11 mouse cellular contexts compared by ENCODE assay signal in genomic region chr5:16024626-16025417, GRCm38 (mm10).
DNase-seq lines count a peak whose midpoint lies in the region; ATAC-seq lines count a peak whose summit lies in the region.
"Had no signal": no experiment of that assay in that cellular context is flagged by ENCODE, and none has a peak within 500 bp of the region (broad histone marks: within the 10 kb centered on the region; RNA-seq: fewer than 3 reads in every experiment).

No protein-coding gene starts in this region.

- no peaks in the 10 kb centered on the region for H3K36me3 ChIP-seq in forebrain, embryonic 14.5 days (ENCODE audit: control insufficient read depth, insufficient read depth, low read length)
- H3K36me3 ChIP-seq: liver, embryonic 12.5 days had no signal

- no peaks in the 10 kb centered on the region for H3K27me3 ChIP-seq in forebrain, embryonic 14.5 days (replicated peaks; ENCODE audit: control insufficient read depth, insufficient read depth, low read length)
- H3K27me3 ChIP-seq: liver, embryonic 12.5 days had no signal

- H3K9me3 ChIP-seq in forebrain, embryonic 14.5 days (replicated peaks; ENCODE audit: control insufficient read depth, low read length) = no peaks in the 10 kb centered on the region
- H3K9me3 ChIP-seq: liver, embryonic 12.5 days had no signal

- H3K4me3 ChIP-seq in forebrain, embryonic 14.5 days (ENCODE audit: low read depth, low read length) = no peak overlapping the region
- H3K4me3 ChIP-seq: liver, embryonic 12.5 days had no signal

- 24% methylated on average over 4 of the region's 4 CpGs for whole genome bisulfite sequencing in forebrain, embryonic 14.5 days

- no peak overlapping the region for H3K9ac ChIP-seq in forebrain, embryonic 14.5 days (ENCODE audit: low read length)
- H3K9ac ChIP-seq: liver, embryonic 12.5 days had no signal

- peak; percentile 94 for ATAC-seq in forebrain, embryonic 14.5 days
- ATAC-seq: liver, embryonic 12.5 days had no signal

- H3K4me1 ChIP-seq in forebrain, embryonic 14.5 days (ENCODE audit: control insufficient read depth, insufficient read depth, low read length) = no peaks in the 10 kb centered on the region
- H3K4me1 ChIP-seq: liver, embryonic 12.5 days had no signal

- no peak overlapping the region for H3K4me2 ChIP-seq in forebrain, embryonic 14.5 days (ENCODE audit: low read length)
- H3K4me2 ChIP-seq: liver, embryonic 12.5 days had no signal

- peak; percentile 48 for DNase-seq in embryo, embryonic 11 days
- no peak for DNase-seq in embryo, embryonic 10 days (ENCODE audit: low spot score)
- DNase-seq in cerebellum, adult 11 months = peak; percentile 80
- DNase-seq in forebrain, embryonic 14.5 days (ENCODE audit: low spot score) = peak; percentile 85
- peak; percentile 31 for DNase-seq in mesoderm, embryonic 11.5 days (ENCODE audit: low read depth, low spot score)
- DNase-seq in adrenal gland, postnatal 25 days = no peak
- DNase-seq in gastrocnemius, postnatal 25 days = no peak
- DNase-seq in kidney, adult 11 months = no peak
- DNase-seq: heart, adult 11 months; lung, postnatal 36 days had no signal

- H3K27ac ChIP-seq in forebrain, embryonic 14.5 days (ENCODE audit: low read depth, low read length) = no peak overlapping the region
- H3K27ac ChIP-seq: liver, embryonic 12.5 days had no signal

Comparison
In these comparisons a context has a peak if more than half of its experiments do, and no peak if none do; other contexts are left out.
1. DNase-seq: peak in embryo, embryonic 11 days (single experiment), cerebellum, adult 11 months (single experiment), forebrain, embryonic 14.5 days (single experiment) and mesoderm, embryonic 11.5 days (single experiment); none in embryo, embryonic 10 days (single experiment), adrenal gland, postnatal 25 days (single experiment), gastrocnemius, postnatal 25 days (single experiment) and kidney, adult 11 months (single experiment).